In genomic region chr1:75507006-75507405, GRCm38 (mm10) we compare ENCODE assay signal across 7 mouse cellular contexts. TPM values are rescaled to one million over a fixed set of nuclear protein-coding genes. Genes with fewer than 3 reads are reported as not detected.
DNase-seq lines count a peak whose midpoint lies in the region; ATAC-seq and TF ChIP-seq lines count a peak whose summit lies in the region.

Gene Inha (plus strand): TSS chr1:75507077.

- no peaks in the 10 kb centered on the region for H3K27me3 ChIP-seq in limb, embryonic 14.5 days (ENCODE audit: control insufficient read depth, insufficient read depth, low read length)

- peak within 1 kb of the TSS; percentile 92 for H3K4me2 ChIP-seq in limb, embryonic 14.5 days (replicated peaks; ENCODE audit: low read depth, low read length, severe bottlenecking)

- DNase-seq in left cerebral cortex, adult 2 months (ENCODE audit: extremely low spot score in 1 of 2, low spot score in 2 of 2): no peak
- DNase-seq in left cerebral cortex, adult 9 months (ENCODE audit: low spot score in 2 of 2): no peak
- DNase-seq in gonadal fat pad, adult 2 months (ENCODE audit: low read depth): no peak
- no peak for DNase-seq in limb, embryonic 14.5 days (ENCODE audit: low spot score)
- DNase-seq in testis, postnatal 10 days (ENCODE audit: low spot score): peak; percentile 73
- no peak for DNase-seq in urinary bladder, postnatal 14 days (ENCODE audit: low spot score)

- no peak for TF ChIP-seq CTCF in left cerebral cortex, adult 2 months (IDR thresholded peaks at IDR 0.05)

- intact Hi-C loops in left cerebral cortex, adult 2 months (cut with DNase I): loop anchor here (5.0 kb wide), 1 partner anchor 40 kb away; the partner anchor contains the start of gene Slc4a3

- H3K9ac ChIP-seq in limb, embryonic 14.5 days (ENCODE audit: low read depth, low read length, severe bottlenecking): peak within 1 kb of the TSS; percentile 93

- 77% methylated on average over 10 of the region's 10 CpGs for WGBS in limb, embryonic 14.5 days

- peak within 1 kb of the TSS; percentile 95 for H3K27ac ChIP-seq in left cerebral cortex, adult 2 months
- H3K27ac ChIP-seq in brown adipose tissue, adult 24 weeks (replicated peaks; ENCODE audit: low read depth, low read length): no peak within 1 kb of the TSS
- H3K27ac ChIP-seq in limb, embryonic 14.5 days (replicated peaks; ENCODE audit: low read depth, low read length): peak within 1 kb of the TSS; percentile 97

- peaks cover 26% of the 10 kb centered on the region for H3K36me3 ChIP-seq in limb, embryonic 14.5 days (ENCODE audit: control insufficient read depth, insufficient read depth, low read length)

- H3K4me3 ChIP-seq in left cerebral cortex, adult 2 months: peak within 1 kb of the TSS; percentile 86
- H3K4me3 ChIP-seq in brown adipose tissue, adult 24 weeks (ENCODE audit: insufficient read depth, low read depth, low read length): peak within 1 kb of the TSS; percentile 55
- H3K4me3 ChIP-seq in limb, embryonic 14.5 days (replicated peaks; ENCODE audit: low read length): peak within 1 kb of the TSS; percentile 85

- no peaks in the 10 kb centered on the region for H3K4me1 ChIP-seq in brown adipose tissue, adult 24 weeks (ENCODE audit: control insufficient read depth, insufficient read depth, insufficient read length, low read length)
- peaks cover 26% of the 10 kb centered on the region for H3K4me1 ChIP-seq in limb, embryonic 14.5 days (ENCODE audit: control insufficient read depth, insufficient read depth, low read length)

- ATAC-seq in limb, embryonic 14.5 days (ENCODE audit: low FRiP score, low read depth): peak; percentile 4; the same call in 1 of the 2 replicates

- H3K9me3 ChIP-seq in limb, embryonic 14.5 days (ENCODE audit: control insufficient read depth, low read length): no peaks in the 10 kb centered on the region

- no peak for TF ChIP-seq POLR2A in limb, embryonic 14.5 days (IDR thresholded peaks at IDR 0.05; ENCODE audit: borderline replicate concordance, extremely low read depth, insufficient read depth, insufficient read length)

RNA-seq across cellular contexts. Expression of gene Inha, which starts in this region (rescaled TPM):
- 10 to 100 TPM; 24.8 to 30.1 TPM for total RNA-seq in left cerebral cortex, adult 2 months (2021)
- polyA plus RNA-seq in brown adipose tissue, adult 24 weeks (2012; ENCODE audit: insufficient read depth, insufficient read length, missing spikeins): not detected in 2 replicates
- polyA plus RNA-seq in gonadal fat pad, adult 2 months (2012; rRNA removed): 33.4 and 42.3 TPM in 2 replicates
- polyA plus RNA-seq in limb, embryonic 14.5 days (2012; rRNA removed): 64.2 and 89.2 TPM in 2 replicates
- 10.0 and 10.5 TPM in 2 replicates for polyA plus RNA-seq in limb, embryonic 14.5 days (2014; fragmentation: Nextera tagmentation; extraction: Ambion mirVana)

Comparison
In these comparisons a context has a peak if more than half of its experiments do, and no peak if none do; other contexts are left out.
1. RNA of gene Inha (polyA plus RNA-seq): 10.0 to 89.2 TPM in limb, embryonic 14.5 days and 33.4 to 42.3 TPM in gonadal fat pad, adult 2 months; not detected in brown adipose tissue, adult 24 weeks; every median in the first group is over 10 times any median in the second.
2. Peak in every context shown above with its lines, with median percentiles within 50 percentile points of each other: H3K4me3 ChIP-seq.